Mouse (Mus musculus) adrenal gland, postnatal 25 days (tissue): ENCODE results near the gene Mtg2. TPM values are rescaled to one million over a fixed set of nuclear protein-coding genes. Genes with fewer than 3 reads are reported as not detected.

ENCODE experiments used
- total RNA-seq: library from RNA; stranded (reverse); gene quantifications from 2 replicates; pipeline ENCODE4 v1.2.3, GENCODE M21; 2021

Gene Mtg2
- total RNA-seq, 1 experiment from 2014 or later, result 21.4 TPM

Other genes with a start within 250 kb of the Mtg2 start
- gene Taf4, start 93.9 kb upstream of the Mtg2 start, total RNA-seq, result 18.8 and 25.3 TPM in 2 replicates
- 45.1 and 47.4 TPM in 2 replicates for gene Lsm14b, start 45.6 kb upstream of the Mtg2 start, total RNA-seq
- gene Psma7, start 28.2 kb upstream of the Mtg2 start, total RNA-seq, result 240 and 254 TPM in 2 replicates
- 10.9 and 13.6 TPM in 2 replicates for gene Ss18l1, start 28.1 kb upstream of the Mtg2 start, total RNA-seq
- gene Hrh3, start 33.9 kb downstream of the Mtg2 start, total RNA-seq, result 0.49 TPM in 1 of 2 replicates, not detected in the other
- gene Osbpl2, start 48.7 kb downstream of the Mtg2 start, total RNA-seq, result 47.2 and 48.9 TPM in 2 replicates
- 132 and 145 TPM in 2 replicates for gene Adrm1, start 100.9 kb downstream of the Mtg2 start, total RNA-seq
- gene Lama5, start 155.3 kb downstream of the Mtg2 start, total RNA-seq, result 29.3 and 38.0 TPM in 2 replicates
- 728 and 789 TPM in 2 replicates for gene Rps21, start 186.8 kb downstream of the Mtg2 start, total RNA-seq
- 16.1 and 19.6 TPM in 2 replicates for gene Cables2, start 202.9 kb downstream of the Mtg2 start, total RNA-seq
- gene Rbbp8nl, start 219.3 kb downstream of the Mtg2 start, total RNA-seq, result not detected in 2 replicates